Mouse (Mus musculus): ENCODE measurements around the gene Negr1. TPM values are rescaled to one million over a fixed set of nuclear protein-coding genes. Genes with fewer than 3 reads are reported as not detected.

Gene Negr1
- total and polyA plus RNA-seq, 3 experiments, result 0.65 to 1.1 (median 1.1) TPM

DNA sequence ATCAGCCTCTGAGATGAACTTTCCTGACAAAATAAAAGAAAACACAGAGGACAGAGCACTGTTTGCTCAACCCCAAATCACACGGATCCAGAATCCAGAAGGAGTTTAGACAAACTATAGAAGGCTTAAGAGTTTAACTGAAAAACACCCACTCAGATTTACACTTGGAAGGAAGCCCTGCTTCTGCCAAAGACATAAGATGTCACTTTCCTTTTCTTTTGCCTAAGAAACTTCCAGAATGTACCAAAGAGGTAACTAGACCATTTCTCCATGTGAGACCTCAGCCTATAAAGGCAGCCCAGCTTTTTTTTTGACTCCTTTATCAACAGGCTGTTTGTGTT is 518.3 kb downstream of the Negr1 start:
- no peaks in the 10 kb centered on the region for H3K79me2 ChIP-seq (replicated peaks; ENCODE audit: control insufficient read depth, insufficient read depth, low read length)
- H3K4me3 ChIP-seq, result no peak overlapping the region
- no peaks in the 10 kb centered on the region for H3K4me1 ChIP-seq (ENCODE audit: control insufficient read depth, insufficient read depth, low read length)
- H3K36me3 ChIP-seq (ENCODE audit: control insufficient read depth, insufficient read depth, low read length), result no peaks in the 10 kb centered on the region
- WGBS, result 38% methylated on average over 1 of the region's 1 CpGs
- TF ChIP-seq EP300 (IDR thresholded peaks at IDR 0.05; ENCODE audit: insufficient read depth, low read depth, low read length), result no peak
- TF ChIP-seq POLR2A (IDR thresholded peaks at IDR 0.05; ENCODE audit: insufficient read depth, low read depth, low read length), result no peak
- TF ChIP-seq CTCF (IDR thresholded peaks at IDR 0.05), result no peak
- DNase-seq, result no peak
- intact Hi-C loops (cut with DNase I), result no loop called here
- H3K9ac ChIP-seq (ENCODE audit: low read depth, low read length), result no peak overlapping the region
- no peak overlapping the region for H3K27ac ChIP-seq
- H3K27me3 ChIP-seq (ENCODE audit: control insufficient read depth, insufficient read depth, low read length), result no peaks in the 10 kb centered on the region

DNA sequence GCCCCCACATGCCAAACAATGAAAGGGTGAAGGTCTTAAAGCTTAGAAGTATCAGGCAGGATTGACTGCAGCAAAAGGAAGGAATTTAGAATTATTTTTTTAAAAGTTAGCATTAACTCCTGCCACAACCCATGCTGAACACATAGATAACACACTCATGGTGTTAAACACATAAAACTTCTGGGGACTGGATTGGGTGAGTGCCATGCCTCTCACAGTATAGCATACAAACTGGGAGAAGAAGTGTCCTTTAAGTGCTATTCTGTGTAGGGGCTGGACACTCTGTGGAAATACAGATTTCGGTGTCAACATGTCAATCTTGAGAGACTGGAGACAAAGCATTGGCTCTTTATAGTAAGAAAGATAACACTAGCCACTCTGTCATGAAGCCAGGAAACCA is 519.0 kb downstream of the Negr1 start:
- 56% methylated on average over 1 of the region's 1 CpGs for WGBS
- intact Hi-C loops (cut with DNase I), result no loop called here
- no peak for DNase-seq
- Histone ChIP-seq H3K27me3 (ENCODE audit: control insufficient read depth, insufficient read depth, low read length) (no peaks in the 10 kb centered on the region), H3K27ac (no peak overlapping the region), H3K36me3 (ENCODE audit: control insufficient read depth, insufficient read depth, low read length) (no peaks in the 10 kb centered on the region), H3K4me3 (no peak overlapping the region), H3K9ac (ENCODE audit: low read depth, low read length) (no peak overlapping the region), H3K4me1 (ENCODE audit: control insufficient read depth, insufficient read depth, low read length) (no peaks in the 10 kb centered on the region), H3K79me2 (replicated peaks; ENCODE audit: control insufficient read depth, insufficient read depth, low read length) (no peaks in the 10 kb centered on the region)
- TF ChIP-seq CTCF (IDR thresholded peaks at IDR 0.05) (no peak), POLR2A (IDR thresholded peaks at IDR 0.05; ENCODE audit: insufficient read depth, low read depth, low read length) (no peak), EP300 (IDR thresholded peaks at IDR 0.05; ENCODE audit: insufficient read depth, low read depth, low read length) (no peak)

DNA sequence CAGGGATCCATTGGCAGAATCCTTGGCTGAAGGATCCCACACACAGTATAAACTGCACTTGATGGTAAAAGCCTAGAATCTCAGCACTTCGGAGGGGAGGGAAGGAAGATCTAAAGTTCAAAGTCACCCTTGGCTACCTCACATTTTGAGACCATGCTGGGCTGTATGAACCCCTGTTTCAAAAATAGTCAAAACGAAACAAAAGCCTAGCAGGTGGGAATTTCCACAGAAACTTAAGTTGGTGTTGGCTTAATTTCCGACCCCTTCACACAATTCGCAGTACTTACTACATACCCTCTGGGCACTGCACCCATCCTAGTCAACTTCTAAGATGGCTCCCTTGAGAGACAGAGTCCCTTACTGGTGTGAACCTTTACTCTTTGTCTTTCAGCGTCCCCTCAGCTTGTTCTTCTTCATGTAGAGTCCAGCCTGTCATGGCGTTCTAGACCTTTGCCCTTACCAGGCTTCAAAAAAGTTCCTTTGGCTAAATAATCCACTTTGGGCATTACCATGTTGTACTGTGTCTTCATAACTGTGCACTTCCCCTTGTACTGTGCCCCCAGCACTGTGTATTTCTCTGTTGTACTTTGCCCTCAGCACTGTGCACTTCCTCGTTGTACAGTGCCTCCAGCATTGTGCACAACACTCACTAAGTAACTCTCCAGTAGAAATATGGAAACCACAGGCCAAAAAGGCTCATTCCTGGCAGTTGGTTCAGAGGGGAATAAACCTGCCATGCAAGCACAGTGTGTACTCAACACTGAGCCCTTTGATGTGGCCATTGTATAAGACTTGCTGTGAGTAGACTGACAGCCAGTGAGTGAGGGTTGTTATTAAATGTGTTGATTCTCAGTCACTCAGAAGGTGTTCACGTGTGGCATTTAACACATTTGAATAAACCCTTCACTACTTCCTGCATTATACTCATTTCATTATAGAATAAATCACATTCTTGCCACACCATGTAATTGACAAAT is 521.5 kb downstream of the Negr1 start:
- intact Hi-C loops (cut with DNase I), result no loop called here
- H3K36me3 ChIP-seq (ENCODE audit: control insufficient read depth, insufficient read depth, low read length), result no peaks in the 10 kb centered on the region
- H3K79me2 ChIP-seq (replicated peaks; ENCODE audit: control insufficient read depth, insufficient read depth, low read length), result no peaks in the 10 kb centered on the region
- no peak overlapping the region for H3K4me3 ChIP-seq
- H3K27ac ChIP-seq, result no peak overlapping the region
- no peak overlapping the region for H3K9ac ChIP-seq (ENCODE audit: low read depth, low read length)
- TF ChIP-seq EP300 (IDR thresholded peaks at IDR 0.05; ENCODE audit: insufficient read depth, low read depth, low read length) (no peak), POLR2A (IDR thresholded peaks at IDR 0.05; ENCODE audit: insufficient read depth, low read depth, low read length) (no peak)
- H3K27me3 ChIP-seq (ENCODE audit: control insufficient read depth, insufficient read depth, low read length), result peaks cover 1% of the 10 kb centered on the region; the same call in 1 of the 2 replicates
- 82% methylated on average over 8 of the region's 8 CpGs for WGBS
- no peak for DNase-seq
- H3K4me1 ChIP-seq (ENCODE audit: control insufficient read depth, insufficient read depth, low read length), result no peaks in the 10 kb centered on the region

DNA sequence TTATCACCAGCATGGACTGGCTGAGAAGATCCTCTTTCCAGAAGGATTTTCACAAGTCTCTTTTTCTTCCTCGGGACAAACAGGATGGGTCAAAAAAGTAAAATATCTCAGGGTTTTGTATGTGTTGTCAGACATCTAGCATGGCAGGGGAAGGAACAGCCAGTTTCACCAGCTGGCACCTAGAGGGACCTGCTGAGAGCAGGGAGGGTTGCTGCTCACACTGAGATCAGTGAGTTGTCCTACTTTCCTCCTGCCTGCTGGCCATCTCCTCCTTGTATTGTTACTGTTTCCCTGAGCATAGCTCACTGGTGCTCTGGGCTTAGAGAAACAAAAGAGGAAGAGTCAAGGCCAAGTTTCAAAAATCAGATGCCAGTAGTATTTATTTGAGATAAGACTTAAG is 523.6 kb downstream of the Negr1 start:
- intact Hi-C loops (cut with DNase I), result no loop called here
- Histone ChIP-seq H3K4me3 (no peak overlapping the region), H3K9ac (ENCODE audit: low read depth, low read length) (no peak overlapping the region), H3K79me2 (replicated peaks; ENCODE audit: control insufficient read depth, insufficient read depth, low read length) (no peaks in the 10 kb centered on the region), H3K27ac (no peak overlapping the region), H3K4me1 (ENCODE audit: control insufficient read depth, insufficient read depth, low read length) (no peaks in the 10 kb centered on the region), H3K27me3 (ENCODE audit: control insufficient read depth, insufficient read depth, low read length) (peaks cover 1% of the 10 kb centered on the region; the same call in 1 of the 2 replicates), H3K36me3 (ENCODE audit: control insufficient read depth, insufficient read depth, low read length) (no peaks in the 10 kb centered on the region)
- WGBS, result 50% methylated on average over 1 of the region's 1 CpGs
- no peak for DNase-seq
- TF ChIP-seq CTCF (IDR thresholded peaks at IDR 0.05) (no peak), POLR2A (IDR thresholded peaks at IDR 0.05; ENCODE audit: insufficient read depth, low read depth, low read length) (no peak), EP300 (IDR thresholded peaks at IDR 0.05; ENCODE audit: insufficient read depth, low read depth, low read length) (no peak)

DNA sequence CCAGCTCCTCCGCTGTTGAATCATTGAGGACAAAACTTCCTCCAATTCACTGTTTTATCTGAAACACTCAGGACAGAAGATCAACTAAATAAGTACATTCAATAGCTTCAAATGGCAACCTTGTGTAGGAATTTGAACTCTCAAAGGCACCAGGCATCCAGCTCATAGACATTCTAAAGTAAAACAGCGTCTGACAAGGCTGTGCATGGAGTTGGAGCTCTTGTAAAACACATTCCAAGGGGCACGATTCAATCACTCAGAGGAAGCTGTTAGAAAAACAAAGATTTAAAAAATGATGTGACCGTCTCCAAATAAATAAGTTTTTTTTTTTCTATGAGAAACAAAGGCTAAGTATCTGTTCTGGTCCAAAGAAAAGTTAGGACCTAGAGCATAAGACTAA is 528.5 kb downstream of the Negr1 start:
- H3K79me2 ChIP-seq (replicated peaks; ENCODE audit: control insufficient read depth, insufficient read depth, low read length), result no peaks in the 10 kb centered on the region
- H3K4me1 ChIP-seq (ENCODE audit: control insufficient read depth, insufficient read depth, low read length), result no peaks in the 10 kb centered on the region
- no peaks in the 10 kb centered on the region for H3K36me3 ChIP-seq (ENCODE audit: control insufficient read depth, insufficient read depth, low read length)
- intact Hi-C loops (cut with DNase I), result no loop called here
- H3K4me3 ChIP-seq, result no peak overlapping the region
- no peak overlapping the region for H3K27ac ChIP-seq
- TF ChIP-seq POLR2A (IDR thresholded peaks at IDR 0.05; ENCODE audit: insufficient read depth, low read depth, low read length), result no peak
- no peak for TF ChIP-seq EP300 (IDR thresholded peaks at IDR 0.05; ENCODE audit: insufficient read depth, low read depth, low read length)
- no peak for TF ChIP-seq CTCF (IDR thresholded peaks at IDR 0.05)
- H3K27me3 ChIP-seq (ENCODE audit: control insufficient read depth, insufficient read depth, low read length), result peaks cover 1% of the 10 kb centered on the region; the same call in 1 of the 2 replicates
- 35% methylated on average over 4 of the region's 4 CpGs for WGBS
- no peak overlapping the region for H3K9ac ChIP-seq (ENCODE audit: low read depth, low read length)
- DNase-seq, result no peak

DNA sequence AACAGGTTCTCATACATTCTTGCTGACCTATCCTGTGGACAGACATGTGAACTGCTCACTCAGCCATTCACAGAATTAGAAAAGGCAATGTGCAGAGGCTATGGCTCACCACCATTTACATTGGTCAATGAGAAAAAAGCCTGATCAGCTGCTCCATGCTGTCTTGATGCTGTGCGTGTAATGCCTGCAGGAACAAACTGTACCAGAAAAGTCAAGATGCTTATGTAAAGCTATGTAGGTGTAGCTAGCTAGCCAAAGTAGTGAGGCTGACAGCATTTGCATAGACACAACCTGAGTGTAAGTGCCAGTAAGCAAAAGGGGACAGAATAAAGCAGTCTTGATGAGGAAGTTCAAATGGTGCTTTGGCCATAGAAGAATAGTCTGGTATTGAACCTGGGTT is 534.7 kb downstream of the Negr1 start:
- H3K79me2 ChIP-seq (replicated peaks; ENCODE audit: control insufficient read depth, insufficient read depth, low read length), result no peaks in the 10 kb centered on the region
- intact Hi-C loops (cut with DNase I), result no loop called here
- no peaks in the 10 kb centered on the region for H3K4me1 ChIP-seq (ENCODE audit: control insufficient read depth, insufficient read depth, low read length)
- H3K36me3 ChIP-seq (ENCODE audit: control insufficient read depth, insufficient read depth, low read length), result no peaks in the 10 kb centered on the region
- no peak overlapping the region for H3K9ac ChIP-seq (ENCODE audit: low read depth, low read length)
- 95% methylated on average over 1 of the region's 1 CpGs for WGBS
- no peak overlapping the region for H3K4me3 ChIP-seq
- DNase-seq, result no peak
- H3K27me3 ChIP-seq (ENCODE audit: control insufficient read depth, insufficient read depth, low read length), result no peaks in the 10 kb centered on the region
- H3K27ac ChIP-seq, result no peak overlapping the region
- TF ChIP-seq CTCF (IDR thresholded peaks at IDR 0.05), result no peak
- TF ChIP-seq POLR2A (IDR thresholded peaks at IDR 0.05; ENCODE audit: insufficient read depth, low read depth, low read length), result no peak
- no peak for TF ChIP-seq EP300 (IDR thresholded peaks at IDR 0.05; ENCODE audit: insufficient read depth, low read depth, low read length)

Measured in heart, adult 2 months (tissue).